Mouse (Mus musculus) lung, embryonic 14.5 days (tissue): ENCODE measurements around the gene Drc1. TPM values are rescaled to one million over a fixed set of nuclear protein-coding genes. Genes with fewer than 3 reads are reported as not detected.

Experiments used
- ATAC-seq: fragments of 200-750 bp; cut with Nextera tagmentation; 2 replicates; pipeline ENCODE4 v1.8.0; 2017; ENCODE audit warnings: mild to moderate bottlenecking, moderate TSS enrichment, moderate library complexity; ENCODE audit not compliant: insufficient read depth
- DNase-seq: peaks from one replicate; pipeline ENCODE4 v3.0.0-alpha.2; 2015
- H3K27ac ChIP-seq: fragments of 300-500 bp; sonication (generic); 2 replicates; pipeline ENCODE4 v1.5.1; 2014; ENCODE audit warnings: low read depth, mild to moderate bottlenecking, moderate library complexity
- H3K27me3 ChIP-seq: fragments of 300-500 bp; sonication (generic); 2 replicates; pipeline ENCODE4 v1.6.1; 2014; ENCODE audit warnings: low read length, control low read depth; ENCODE audit not compliant: insufficient read depth
- H3K36me3 ChIP-seq: fragments of 300-500 bp; sonication (generic); 2 replicates; pipeline ENCODE4 v1.6.1; 2014; ENCODE audit warnings: control low read depth; ENCODE audit not compliant: insufficient read depth
- H3K4me1 ChIP-seq: fragments of 300-500 bp; sonication (generic); 2 replicates; pipeline ENCODE4 v1.6.1; 2014; ENCODE audit warnings: antibody characterized with exemption, control low read depth; ENCODE audit not compliant: insufficient read depth
- H3K4me2 ChIP-seq: fragments of 300-500 bp; sonication (generic); 2 replicates; pipeline ENCODE4 v1.6.1; 2014; ENCODE audit warnings: mild to moderate bottlenecking
- H3K4me3 ChIP-seq: fragments of 300-500 bp; sonication (generic); 2 replicates; pipeline ENCODE4 v1.5.1; 2014; ENCODE audit warnings: low read depth, low read length
- H3K9ac ChIP-seq: fragments of 300-500 bp; sonication (generic); 2 replicates; pipeline ENCODE4 v1.6.1; 2014
- H3K9me3 ChIP-seq: fragments of 300-500 bp; sonication (generic); 2 replicates; pipeline ENCODE4 v1.6.1; 2016; ENCODE audit warnings: low read depth, low read length, control low read depth
- CTCF ChIP-seq: IDR thresholded peaks from 2 replicates; pipeline ENCODE4 v1.5.1; 2016; ENCODE audit warnings: antibody characterized with exemption, low read depth
- WGBS: fragments of 180-500 bp; shearing (Covaris S2); extraction: QIAGEN DNeasy Blood & Tissue Kit; methylation state at CpG from one replicate; pipeline ENCODE4 v1.1.7; 2014; 5-methylcytosine and 5-hydroxymethylcytosine counted together
- polyA plus RNA-seq: library from polyadenylated mRNA; unstranded; fragments of >200 nt; fragmentation: Nextera tagmentation; extraction: Ambion mirVana; gene quantifications from 2 replicates; pipeline ENCODE4 v1.2.1, GENCODE M21; 2014

The Drc1 gene
- polyA plus RNA-seq, 1 experiment from 2014 or later: 0.46 TPM

- no peaks in the 10 kb centered on the region for H3K36me3 ChIP-seq
- H3K9ac ChIP-seq: no peak overlapping the region
- no peak overlapping the region for H3K27ac ChIP-seq
- no peak for ATAC-seq
- 63% methylated on average over 7 of the region's 7 CpGs for WGBS
- DNase-seq: no peak
- TF ChIP-seq CTCF: no peak
- H3K4me3 ChIP-seq: no peak overlapping the region
- no peaks in the 10 kb centered on the region for H3K9me3 ChIP-seq
- H3K27me3 ChIP-seq: no peaks in the 10 kb centered on the region
- H3K4me2 ChIP-seq: no peak overlapping the region
- H3K4me1 ChIP-seq: no peaks in the 10 kb centered on the region
Observed at GRCm38 (mm10) chr5:30355114-30355513, 73.9 kb downstream of the Drc1 start.

- no peaks in the 10 kb centered on the region for H3K27me3 ChIP-seq
- no peak overlapping the region for H3K27ac ChIP-seq
- H3K9ac ChIP-seq: no peak overlapping the region
- DNase-seq: no peak
- H3K36me3 ChIP-seq: no peaks in the 10 kb centered on the region
- WGBS: 51% methylated on average over 14 of the region's 14 CpGs
- no peak overlapping the region for H3K4me2 ChIP-seq
- H3K9me3 ChIP-seq: no peaks in the 10 kb centered on the region
- TF ChIP-seq CTCF: no peak
- H3K4me3 ChIP-seq: no peak overlapping the region
- 0 out of 2 replicates have a peak, but pooled peaks have one; percentile 14 for ATAC-seq
- H3K4me1 ChIP-seq: no peaks in the 10 kb centered on the region
Observed at GRCm38 (mm10) chr5:30355559-30356159, 74.5 kb downstream of the Drc1 start.

- no peak for DNase-seq
- WGBS: 56% methylated on average over 7 of the region's 7 CpGs
- H3K4me1 ChIP-seq: no peaks in the 10 kb centered on the region
Observed at GRCm38 (mm10) chr5:30356647-30357046, 75.5 kb downstream of the Drc1 start.

GRCm38 (mm10) chr5:30358436-30359099, 77.4 kb downstream of the Drc1 start:
- Histone ChIP-seq H3K4me2 (no peak overlapping the region), H3K4me1 (no peaks in the 10 kb centered on the region), H3K9me3 (no peaks in the 10 kb centered on the region), H3K4me3 (no peak overlapping the region), H3K36me3 (no peaks in the 10 kb centered on the region), H3K9ac (no peak overlapping the region), H3K27me3 (no peaks in the 10 kb centered on the region), H3K27ac (no peak overlapping the region)
- no peak for TF ChIP-seq CTCF
- 70% methylated on average over 10 of the region's 10 CpGs for WGBS
- no peak for ATAC-seq
- peak; percentile 44 for DNase-seq

More at GRCm38 (mm10) chr5:30356647-30357046, 75.5 kb downstream of the Drc1 start:
- no peak for ATAC-seq
- TF ChIP-seq CTCF: no peak
- H3K4me2 ChIP-seq: no peak overlapping the region
- no peak overlapping the region for H3K27ac ChIP-seq
- no peak overlapping the region for H3K9ac ChIP-seq
- H3K27me3 ChIP-seq: no peaks in the 10 kb centered on the region
- H3K9me3 ChIP-seq: no peaks in the 10 kb centered on the region
- H3K4me3 ChIP-seq: no peak overlapping the region
- H3K36me3 ChIP-seq: no peaks in the 10 kb centered on the region

GRCm38 (mm10) chr5:30367405-30367804, 86.2 kb downstream of the Drc1 start:
- WGBS: 73% methylated on average over 8 of the region's 8 CpGs

GRCm38 (mm10) chr5:30369426-30369825, 88.2 kb downstream of the Drc1 start:
- Histone ChIP-seq H3K4me2 (no peak overlapping the region), H3K9me3 (no peaks in the 10 kb centered on the region), H3K4me1 (no peaks in the 10 kb centered on the region), H3K36me3 (no peaks in the 10 kb centered on the region), H3K27me3 (no peaks in the 10 kb centered on the region), H3K27ac (no peak overlapping the region), H3K4me3 (no peak overlapping the region), H3K9ac (no peak overlapping the region)
- 72% methylated on average over 5 of the region's 5 CpGs for WGBS
- DNase-seq (no peak), ATAC-seq (no peak)
- no peak for TF ChIP-seq CTCF

More at GRCm38 (mm10) chr5:30367405-30367804, 86.2 kb downstream of the Drc1 start:
- Histone ChIP-seq H3K4me3 (no peak overlapping the region), H3K4me2 (no peak overlapping the region), H3K27me3 (no peaks in the 10 kb centered on the region), H3K36me3 (no peaks in the 10 kb centered on the region), H3K4me1 (no peaks in the 10 kb centered on the region), H3K9ac (no peak overlapping the region), H3K9me3 (no peaks in the 10 kb centered on the region), H3K27ac (no peak overlapping the region)
- ATAC-seq (no peak), DNase-seq (no peak)
- TF ChIP-seq CTCF: no peak

- no peaks in the 10 kb centered on the region for H3K27me3 ChIP-seq
- WGBS: 38% methylated on average over 7 of the region's 7 CpGs
- no peaks in the 10 kb centered on the region for H3K36me3 ChIP-seq
- H3K9ac ChIP-seq: no peak overlapping the region
- no peak overlapping the region for H3K27ac ChIP-seq
- no peak overlapping the region for H3K4me3 ChIP-seq
- no peak for DNase-seq
- no peak overlapping the region for H3K4me2 ChIP-seq
- no peak for ATAC-seq
- H3K4me1 ChIP-seq: no peaks in the 10 kb centered on the region
- no peak for TF ChIP-seq CTCF
- no peaks in the 10 kb centered on the region for H3K9me3 ChIP-seq
Observed at GRCm38 (mm10) chr5:30382876-30383275, 101.7 kb downstream of the Drc1 start.
